Mouse (Mus musculus) megakaryocyte, embryonic 14.5 days (primary cell): ENCODE data around the gene Nolc1.

Source experiments
- FLI1 ChIP-seq: IDR thresholded peaks from 2 replicates; pipeline ENCODE4 v1.6.1; 2012; ENCODE audit warnings: low read length, inconsistent platforms, mixed read lengths
- GATA1 ChIP-seq: IDR thresholded peaks from 3 replicates; pipeline ENCODE4 v1.6.1; 2012; ENCODE audit warnings: mixed read lengths, low read length, inconsistent platforms, borderline replicate concordance

- no peak for TF ChIP-seq FLI1
- TF ChIP-seq GATA1, result no peak
Measured at GRCm38 (mm10) chr19:46029652-46030051, 46.0 kb upstream of the Nolc1 start.
